Mouse (Mus musculus) lung, embryonic 16.5 days (tissue): Measurements from ENCODE around the gene Cnp. TPM values are rescaled to one million over a fixed set of nuclear protein-coding genes. Genes with fewer than 3 reads are reported as not detected.

ENCODE experiments used
- ATAC-seq: fragments of 200-750 bp; cut with Nextera tagmentation; 2 replicates; pipeline ENCODE4 v1.8.0; 2017; ENCODE audit warnings: low read depth, mild to moderate bottlenecking, moderate library complexity
- H3K27ac ChIP-seq: fragments of 300-500 bp; sonication (generic); 2 replicates; pipeline ENCODE4 v1.5.1; 2014; ENCODE audit warnings: mild to moderate bottlenecking, control low read depth, low read length
- H3K27me3 ChIP-seq: fragments of 300-500 bp; sonication (generic); 2 replicates; pipeline ENCODE4 v1.6.1; 2014; ENCODE audit warnings: low read depth, low read length, mixed read lengths; ENCODE audit not compliant: control insufficient read depth, insufficient read depth
- H3K36me3 ChIP-seq: fragments of 300-500 bp; sonication (generic); 2 replicates; pipeline ENCODE4 v1.6.1; 2014; ENCODE audit warnings: low read length; ENCODE audit not compliant: control insufficient read depth, insufficient read depth
- H3K4me1 ChIP-seq: fragments of 300-500 bp; sonication (generic); replicated peaks from 2 replicates; pipeline ENCODE4 v1.6.1; 2014; ENCODE audit warnings: low read length, mixed read lengths; ENCODE audit not compliant: control insufficient read depth, insufficient read depth
- H3K4me2 ChIP-seq: fragments of 300-500 bp; sonication (generic); 2 replicates; pipeline ENCODE4 v1.6.1; 2014; ENCODE audit warnings: low read depth, low read length, control low read depth
- H3K4me3 ChIP-seq: fragments of 300-500 bp; sonication (generic); 2 replicates; pipeline ENCODE4 v1.5.1; 2014; ENCODE audit warnings: mild to moderate bottlenecking, low read length, control low read depth
- H3K9ac ChIP-seq: fragments of 300-500 bp; sonication (generic); 2 replicates; pipeline ENCODE4 v1.6.1; 2014; ENCODE audit warnings: low read length, control low read depth
- H3K9me3 ChIP-seq: fragments of 300-500 bp; sonication (generic); 2 replicates; pipeline ENCODE4 v1.6.1; 2016; ENCODE audit warnings: low read length; ENCODE audit not compliant: control insufficient read depth
- WGBS: fragments of 180-500 bp; shearing (Covaris S2); extraction: QIAGEN DNeasy Blood & Tissue Kit; methylation state at CpG from one replicate; pipeline ENCODE4 v1.1.7; 2014; 5-methylcytosine and 5-hydroxymethylcytosine counted together
- polyA plus RNA-seq: library from polyadenylated mRNA; unstranded; fragments of >200 nt; fragmentation: Nextera tagmentation; extraction: Ambion mirVana; gene quantifications from 2 replicates; pipeline ENCODE4 v1.2.1, GENCODE M21; 2015

Cnp gene
- polyA plus RNA-seq, 1 experiment from 2014 or later: 35.2 TPM

- Histone ChIP-seq H3K4me2 (peak overlapping the region; percentile 69), H3K4me1 (no peaks in the 10 kb centered on the region; the same call in none of the 2 replicates), H3K9me3 (no peaks in the 10 kb centered on the region), H3K9ac (0 out of 2 replicates have a peak overlapping the region, but pooled peaks have one; percentile 11), H3K4me3 (peak overlapping the region; percentile 44), H3K36me3 (no peaks in the 10 kb centered on the region), H3K27ac (no peak overlapping the region), H3K27me3 (peaks cover 21% of the 10 kb centered on the region)
- 8% methylated on average over 52 of the region's 52 CpGs for WGBS
- peak; percentile 34; the same call in 1 of the 2 replicates for ATAC-seq
Measured at GRCm38 (mm10) chr11:100640159-100640906, 65.6 kb downstream of the Cnp start.

Other genes starting within 250 kb of the Cnp start
- gene Gast, start 240.5 kb upstream of the Cnp start, polyA plus RNA-seq: not detected in 2 replicates
- gene Hap1, start 218.8 kb upstream of the Cnp start, polyA plus RNA-seq: 19.2 and 19.7 TPM in 2 replicates
- 165 and 167 TPM in 2 replicates for gene Jup, start 177.1 kb upstream of the Cnp start, polyA plus RNA-seq
- gene P3h4, start 160.1 kb upstream of the Cnp start, polyA plus RNA-seq: 68.3 and 68.8 TPM in 2 replicates
- 148 and 152 TPM in 2 replicates for gene Fkbp10, start 159.2 kb upstream of the Cnp start, polyA plus RNA-seq
- gene Nt5c3b, start 133.1 kb upstream of the Cnp start, polyA plus RNA-seq: 126 and 129 TPM in 2 replicates
- gene Klhl10, start 133.0 kb upstream of the Cnp start, polyA plus RNA-seq: 0.60 and 0.73 TPM in 2 replicates
- 8.3 and 8.4 TPM in 2 replicates for gene Klhl11, start 102.2 kb upstream of the Cnp start, polyA plus RNA-seq
- 150 and 155 TPM in 2 replicates for gene Acly, start 46.9 kb upstream of the Cnp start, polyA plus RNA-seq
- gene Ttc25, start 29.3 kb upstream of the Cnp start, polyA plus RNA-seq: 4.0 and 4.5 TPM in 2 replicates
- 58.3 and 58.6 TPM in 2 replicates for gene Nkiras2, start 44.3 kb downstream of the Cnp start, polyA plus RNA-seq
- gene Dnajc7, start 45.3 kb downstream of the Cnp start, polyA plus RNA-seq: 212 and 230 TPM in 2 replicates
- 0.26 TPM in 1 of 2 replicates, not detected in the other for gene Zfp385c, start 117.6 kb downstream of the Cnp start, polyA plus RNA-seq
- 2.9 and 3.5 TPM in 2 replicates for gene Dhx58, start 129.4 kb downstream of the Cnp start, polyA plus RNA-seq
- 39.4 and 44.1 TPM in 2 replicates for gene Kat2a, start 137.6 kb downstream of the Cnp start, polyA plus RNA-seq
- not detected in 2 replicates for gene Hspb9, start 138.9 kb downstream of the Cnp start, polyA plus RNA-seq
- 34.3 and 39.8 TPM in 2 replicates for gene Rab5c, start 163.3 kb downstream of the Cnp start, polyA plus RNA-seq
- gene Kcnh4, start 185.0 kb downstream of the Cnp start, polyA plus RNA-seq: not detected in 2 replicates
- not detected in 2 replicates for gene Hcrt, start 188.0 kb downstream of the Cnp start, polyA plus RNA-seq
- 6.2 and 6.8 TPM in 2 replicates for gene Ghdc, start 196.1 kb downstream of the Cnp start, polyA plus RNA-seq